8 mouse cellular contexts compared by ENCODE assay signal in the genomic region with DNA sequence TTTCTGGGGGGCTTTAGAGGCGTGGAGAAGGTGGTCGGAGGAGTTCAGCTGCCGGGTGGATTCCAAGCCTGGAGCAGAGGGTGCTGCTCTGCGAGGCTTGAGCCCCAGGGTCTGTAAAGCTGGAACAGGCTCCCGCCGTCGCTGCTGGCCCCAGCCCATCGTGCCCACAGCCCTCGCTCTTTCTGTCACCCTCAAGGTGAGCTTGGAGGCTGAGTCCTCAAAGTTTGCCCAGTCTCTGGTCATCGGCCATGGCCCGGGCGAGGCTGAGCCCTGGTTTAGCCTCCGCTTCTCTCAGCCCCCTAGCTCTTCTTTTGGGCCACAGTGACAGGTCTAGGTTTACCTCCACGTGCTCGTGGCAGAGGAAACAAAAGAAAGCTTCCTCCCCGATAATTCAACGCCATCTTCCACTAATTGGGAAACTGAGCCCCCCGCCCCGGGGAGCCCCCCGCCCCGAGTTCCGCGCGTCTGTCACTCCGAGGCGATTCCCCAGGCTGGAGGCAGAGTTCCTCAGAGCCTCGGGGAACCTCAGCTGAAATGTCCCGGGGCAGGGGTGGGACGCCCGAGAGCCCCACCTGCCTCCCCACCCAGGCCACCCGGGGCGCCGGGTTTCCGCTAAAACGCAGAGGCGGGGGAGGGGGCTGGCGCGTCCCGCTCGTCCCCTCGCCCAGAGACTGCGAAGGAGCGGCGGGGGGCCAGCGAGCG.
A peak's percentile ranks its signal among the peaks of the same experiment; 100 is the strongest.
DNase-seq lines count a peak whose midpoint lies in the region; ATAC-seq and TF ChIP-seq lines count a peak whose summit lies in the region.

No protein-coding gene starts in this region.

- no peaks in the 10 kb centered on the region for H3K36me3 ChIP-seq in ES-E14 (ENCODE audit: control insufficient read depth, insufficient read depth, low read length, poor library complexity, severe bottlenecking)
- H3K36me3 ChIP-seq in heart, adult 2 months (ENCODE audit: control insufficient read depth, insufficient read depth, low read length) = no peaks in the 10 kb centered on the region
- H3K36me3 ChIP-seq in kidney, embryonic 14.5 days (ENCODE audit: control insufficient read depth, insufficient read depth, low read length) = no peaks in the 10 kb centered on the region
- H3K36me3 ChIP-seq in spleen, adult 2 months (ENCODE audit: control insufficient read depth, insufficient read depth, low read length) = no peaks in the 10 kb centered on the region

- intact Hi-C loops in heart, adult 2 months (cut with DNase I) = loop anchor here (5.0 kb wide), 1 partner anchor 156 kb away; no protein-coding TSS in a partner anchor

- peak; percentile 14; the same call in 1 of the 2 replicates for ATAC-seq in kidney, embryonic 14.5 days (ENCODE audit: low FRiP score, low TSS enrichment)
- no peak for ATAC-seq in megakaryocyte progenitor cell, adult 5-6 weeks (replicated peaks; ENCODE audit: poor library complexity)

- DNase-seq in A20 (ENCODE audit: low read depth, low spot score) (peak; percentile 45), ES-E14 (ENCODE audit: low read depth, low spot score) (no peak)
- peak; percentile 10 to 26 for DNase-seq in heart, adult 2 months
- peak; percentile 0 for DNase-seq in lung, postnatal 14 days
- DNase-seq in spleen, adult 2 months (ENCODE audit: low read depth in 1 of 2, low spot score in 2 of 2) = peak; percentile 0 to 3

- 0 out of 2 replicates have a peak, but pooled peaks cover 1% of the 10 kb centered on the region for H3K79me2 ChIP-seq in heart, adult 2 months (replicated peaks; ENCODE audit: control insufficient read depth, insufficient read depth, low read length)

- WGBS in heart, adult 2 months = 14% methylated on average over 45 of the region's 46 CpGs
- 24% methylated on average over 46 of the region's 46 CpGs for WGBS in kidney, embryonic 14.5 days
- 21% methylated on average over 46 of the region's 46 CpGs for WGBS in spleen, adult 2 months

- TF ChIP-seq POLR2A in cortical plate, adult 2 months (IDR thresholded peaks at IDR 0.05; ENCODE audit: extremely low read depth, insufficient read depth, low read length) = no peak
- no peak for TF ChIP-seq POLR2A in heart, adult 2 months (IDR thresholded peaks at IDR 0.05; ENCODE audit: insufficient read depth, low read depth, low read length)
- TF ChIP-seq POLR2A in spleen, adult 2 months (IDR thresholded peaks at IDR 0.05; ENCODE audit: low read depth, low read length) = no peak

- peak overlapping the region; percentile 55 for H3K4me2 ChIP-seq in kidney, embryonic 14.5 days (replicated peaks; ENCODE audit: low read depth, low read length)

- no peaks in the 10 kb centered on the region for H3K4me1 ChIP-seq in ES-E14 (ENCODE audit: control insufficient read depth in 2 of 2, insufficient read depth in 2 of 2, low read length in 2 of 2, poor library complexity in 1 of 2)
- H3K4me1 ChIP-seq in cortical plate, adult 2 months (ENCODE audit: control insufficient read depth, insufficient read depth, low read length) = no peaks in the 10 kb centered on the region
- H3K4me1 ChIP-seq in heart, adult 2 months (ENCODE audit: control insufficient read depth, insufficient read depth, low read length) = no peaks in the 10 kb centered on the region; the same call in 1 of the 2 replicates
- H3K4me1 ChIP-seq in kidney, embryonic 14.5 days (ENCODE audit: control insufficient read depth, insufficient read depth, low read length) = no peaks in the 10 kb centered on the region
- H3K4me1 ChIP-seq in spleen, adult 2 months (ENCODE audit: control insufficient read depth, insufficient read depth, insufficient read length) = peaks cover 5% of the 10 kb centered on the region; the same call in 1 of the 2 replicates

- H3K9ac ChIP-seq in ES-E14 (ENCODE audit: insufficient read depth, low read depth, low read length, poor library complexity, severe bottlenecking) = peak overlapping the region; percentile 94
- H3K9ac ChIP-seq in heart, adult 2 months (ENCODE audit: low read depth, low read length) = peak overlapping the region; percentile 97
- H3K9ac ChIP-seq in kidney, embryonic 14.5 days (ENCODE audit: low read depth, low read length) = peak overlapping the region; percentile 85

- peak overlapping the region; percentile 78 to 98 for H3K4me3 ChIP-seq in ES-E14 (ENCODE audit: insufficient read depth in 1 of 2, low read depth in 1 of 2, low read length in 2 of 2, poor library complexity in 1 of 2, severe bottlenecking in 1 of 2)
- H3K4me3 ChIP-seq in cortical plate, adult 2 months (ENCODE audit: insufficient read depth, low read length) = peak overlapping the region; percentile 36
- peak overlapping the region; percentile 66 for H3K4me3 ChIP-seq in heart, adult 2 months
- H3K4me3 ChIP-seq in kidney, embryonic 14.5 days (ENCODE audit: low read length) = peak overlapping the region; percentile 67
- H3K4me3 ChIP-seq in spleen, adult 2 months (ENCODE audit: extremely low read depth, insufficient read depth, insufficient read length) = peak overlapping the region; percentile 69

- no peak for TF ChIP-seq CTCF in cortical plate, adult 2 months (IDR thresholded peaks at IDR 0.05; ENCODE audit: extremely low read depth, insufficient read depth, low read length)
- TF ChIP-seq CTCF in heart, adult 2 months (IDR thresholded peaks at IDR 0.05) = no peak
- no peak for TF ChIP-seq CTCF in spleen, adult 2 months (IDR thresholded peaks at IDR 0.05; ENCODE audit: extremely low read depth, insufficient read depth, insufficient read length, insufficient replicate concordance)

- no peaks in the 10 kb centered on the region for H3K9me3 ChIP-seq in ES-E14 (ENCODE audit: control insufficient read depth, insufficient read depth, low read depth, low read length)
- H3K9me3 ChIP-seq in kidney, embryonic 14.5 days (ENCODE audit: control insufficient read depth, low read length) = no peaks in the 10 kb centered on the region

- no peaks in the 10 kb centered on the region for H3K27me3 ChIP-seq in heart, adult 2 months (ENCODE audit: control insufficient read depth, insufficient read depth, low read length)
- H3K27me3 ChIP-seq in kidney, embryonic 14.5 days (ENCODE audit: control insufficient read depth, insufficient read depth, low read length) = no peaks in the 10 kb centered on the region
- no peaks in the 10 kb centered on the region for H3K27me3 ChIP-seq in spleen, adult 2 months (ENCODE audit: control insufficient read depth, insufficient read depth, low read length)

- TF ChIP-seq EP300 in heart, adult 2 months (IDR thresholded peaks at IDR 0.05; ENCODE audit: insufficient read depth, low read depth, low read length) = no peak

- in situ Hi-C loops in ES-E14 (cut with MboI; ENCODE audit: low sequenced_read_pairs in 2 of 2, unreplicated experiment in 2 of 2) = no loop called here

- H3K27ac ChIP-seq in ES-E14 (ENCODE audit: insufficient read depth, low read depth, low read length, poor library complexity, severe bottlenecking) = no peak overlapping the region
- peak overlapping the region; percentile 70; the same call in 1 of the 2 replicates for H3K27ac ChIP-seq in cortical plate, adult 2 months (ENCODE audit: insufficient read depth, low read length)
- H3K27ac ChIP-seq in heart, adult 2 months = peak overlapping the region; percentile 69
- H3K27ac ChIP-seq in kidney, embryonic 14.5 days (ENCODE audit: low read depth, low read length) = no peak overlapping the region
- peak overlapping the region; percentile 71 for H3K27ac ChIP-seq in spleen, adult 2 months (ENCODE audit: insufficient read depth, low read length)

TF ChIP-seq in ES-E14, 5 proteins besides CTCF, POLR2A, EP300 and RAD21:
- no peak for TF ChIP-seq ZC3H11A (IDR thresholded peaks at IDR 0.05; ENCODE audit: borderline replicate concordance, low read depth, low read length)
- no peak for TF ChIP-seq CHD2 (IDR thresholded peaks at IDR 0.05; ENCODE audit: low read depth, low read length)
- no peak for TF ChIP-seq HCFC1 (IDR thresholded peaks at IDR 0.05; ENCODE audit: borderline replicate concordance, insufficient read depth, low read length)
- no peak for TF ChIP-seq MAFK (IDR thresholded peaks at IDR 0.05; ENCODE audit: insufficient read depth, low read depth, low read length)
- TF ChIP-seq ZNF384 (IDR thresholded peaks at IDR 0.05; ENCODE audit: low read depth, low read length) = no peak

Comparison
In these comparisons a context has a peak if more than half of its experiments do, and no peak if none do; other contexts are left out.
1. H3K27ac ChIP-seq: peak in cortical plate, adult 2 months (single experiment), heart, adult 2 months (single experiment) and spleen, adult 2 months (single experiment); none in ES-E14 (single experiment) and kidney, embryonic 14.5 days (single experiment).
2. H3K4me3 ChIP-seq: peak in every context shown above with its lines; median percentile 88 in ES-E14; 69 in spleen, adult 2 months; 67 in kidney, embryonic 14.5 days; 66 in heart, adult 2 months; 36 in cortical plate, adult 2 months.
3. Peak in every context shown above with its lines, with median percentiles within 50 percentile points of each other: H3K9ac ChIP-seq.